Mouse (Mus musculus) liver, postnatal 0 days (tissue): Measurements from ENCODE around the gene Nr1h4.

Experiments
- CTCF ChIP-seq: sonication (generic); IDR thresholded peaks from 2 replicates; pipeline ENCODE4 v1.5.1; 2016; ENCODE audit warnings: antibody characterized with exemption, low read depth
- EP300 ChIP-seq: IDR thresholded peaks from 2 replicates; pipeline ENCODE4 v1.6.1; 2016; ENCODE audit warnings: antibody characterized with exemption, low read depth, mild to moderate bottlenecking

DNA sequence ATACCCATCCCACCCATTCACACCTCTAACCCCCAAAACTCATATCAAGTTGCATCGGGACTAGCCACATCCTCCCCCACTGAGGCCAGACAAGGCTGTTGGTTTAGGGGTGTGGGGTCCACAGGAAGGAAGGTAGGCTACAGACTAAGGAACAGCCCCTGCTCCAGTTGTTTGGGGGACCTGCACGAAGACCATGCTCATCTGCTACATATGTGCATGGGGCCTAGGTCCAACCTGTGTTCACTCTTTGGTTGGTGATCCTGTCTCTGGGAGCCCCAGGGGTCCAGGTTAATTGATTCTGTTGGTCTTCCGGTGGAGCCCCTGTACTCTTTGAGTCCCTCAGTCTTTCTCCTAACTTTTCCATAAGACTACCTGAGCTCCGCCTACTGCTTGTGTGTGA lies 13.0 kb downstream of the Nr1h4 start:
- no peak for TF ChIP-seq CTCF
- TF ChIP-seq EP300: no peak
